Mouse (Mus musculus) frontal cortex, postnatal 14 days (tissue): ENCODE measurements around the gene Btbd2.
A peak's percentile ranks its signal among the peaks of the same experiment; 100 is the strongest.

Source experiments
- DNase-seq, 2 experiments: peaks; one replicate each; pipeline ENCODE4 v3.0.0; 2022; ENCODE audit warnings: low spot score in 2 of 2

Btbd2 gene

GRCm38 (mm10) chr10:80687850-80688249 lies 31.0 kb upstream of the Btbd2 start:
- DNase-seq: peak in 1 of 2 experiments; percentile 60

- DNase-seq: no peak
Measured at GRCm38 (mm10) chr10:80686617-80687016, 29.7 kb upstream of the Btbd2 start.

GRCm38 (mm10) chr10:80684984-80685383 lies 28.1 kb upstream of the Btbd2 start:
- DNase-seq: no peak

DNA sequence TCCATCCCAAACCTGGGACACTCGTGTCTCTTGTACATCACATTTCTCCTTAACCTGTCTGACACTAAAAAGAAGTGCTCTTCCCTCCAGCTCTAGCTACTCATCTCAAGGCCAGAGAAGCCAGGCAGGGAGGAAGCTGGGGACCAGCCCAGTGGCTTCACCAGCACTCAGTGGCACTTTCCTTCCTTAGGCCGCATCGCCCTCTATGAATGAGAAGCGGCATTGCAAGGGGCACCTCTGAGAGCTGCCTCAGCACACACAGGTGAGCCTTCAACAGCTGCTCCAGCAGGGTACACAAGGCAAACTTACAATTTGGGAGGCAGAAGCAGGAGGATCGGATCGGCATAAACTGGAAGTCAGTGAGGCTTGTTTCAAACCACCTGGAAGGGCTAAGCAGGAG lies 27.3 kb upstream of the Btbd2 start:
- DNase-seq: no peak

- no peak for DNase-seq
Measured at GRCm38 (mm10) chr10:80683647-80684046, 26.8 kb upstream of the Btbd2 start.

GRCm38 (mm10) chr10:80682003-80682402 lies 25.1 kb upstream of the Btbd2 start:
- no peak for DNase-seq

GRCm38 (mm10) chr10:80680260-80680696 lies 23.4 kb upstream of the Btbd2 start:
- DNase-seq: no peak

GRCm38 (mm10) chr10:80679556-80680259 lies 22.8 kb upstream of the Btbd2 start:
- DNase-seq: no peak

DNA sequence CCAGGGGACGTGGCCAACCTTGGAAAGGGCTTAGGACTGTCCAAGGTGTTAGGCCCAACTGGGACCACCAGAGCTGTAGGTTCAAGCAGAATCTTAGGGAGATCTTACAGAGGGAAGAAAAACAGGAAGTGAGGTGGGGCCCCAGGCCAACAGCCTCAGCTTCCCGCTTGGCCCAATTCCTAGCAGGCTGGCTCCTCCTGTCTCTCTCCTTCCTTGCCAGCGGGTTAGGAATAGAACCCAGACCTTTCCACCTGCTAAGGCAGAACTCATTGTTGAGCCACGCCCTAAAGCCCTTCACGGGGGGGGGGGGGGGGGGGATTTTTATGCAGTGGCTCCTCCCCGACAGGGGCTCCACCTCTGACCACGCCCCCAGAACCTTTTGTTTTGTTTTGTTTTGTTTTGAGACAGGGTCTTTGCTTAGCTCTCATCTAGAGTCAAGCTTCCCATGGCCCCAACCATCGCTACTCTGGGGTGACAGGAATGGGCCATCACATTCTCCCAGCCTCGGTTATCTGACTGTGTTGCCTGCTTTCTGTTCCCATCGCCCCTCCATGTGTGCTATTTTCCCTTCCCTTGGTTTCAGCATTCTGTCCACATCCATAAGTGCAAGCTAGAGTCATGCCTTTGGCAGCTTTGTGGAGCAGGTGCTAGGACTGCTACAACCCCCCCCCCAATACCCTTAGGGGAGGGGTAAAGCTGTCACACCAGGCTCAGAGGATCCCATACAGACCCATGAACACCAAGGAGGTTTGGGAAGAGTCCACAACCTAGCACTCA lies 21.9 kb upstream of the Btbd2 start:
- DNase-seq: no peak

DNA sequence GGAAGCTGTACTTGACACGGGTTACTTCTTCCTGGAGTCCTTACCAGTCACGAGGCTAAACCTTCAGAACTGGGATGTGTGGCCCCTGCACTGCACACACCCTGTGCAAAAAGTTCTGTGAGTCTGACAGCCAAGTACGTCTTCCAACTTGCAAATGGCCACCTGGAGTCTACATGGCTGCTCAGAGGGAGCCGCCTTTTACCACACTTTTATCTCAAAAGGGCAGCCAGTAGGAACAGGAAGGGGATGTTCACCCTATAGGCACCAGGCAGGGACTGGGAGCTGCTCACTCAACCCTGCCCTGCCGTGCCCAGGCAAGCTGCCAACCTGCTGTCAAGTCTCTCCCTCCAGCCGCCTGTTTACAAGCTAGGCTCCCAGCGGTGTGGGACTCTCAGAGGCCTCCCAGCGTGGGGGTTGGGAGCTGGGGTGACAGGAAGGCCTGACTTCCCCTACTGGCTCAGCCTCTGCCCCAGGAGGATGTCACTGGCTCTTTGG lies 21.1 kb upstream of the Btbd2 start, which contains the start of gene Mknk2:
TSS of gene Mknk2 (minus strand) at position 171 of the 495 bp plus-strand sequence.
- peak; percentile 70 to 83 for DNase-seq

DNA sequence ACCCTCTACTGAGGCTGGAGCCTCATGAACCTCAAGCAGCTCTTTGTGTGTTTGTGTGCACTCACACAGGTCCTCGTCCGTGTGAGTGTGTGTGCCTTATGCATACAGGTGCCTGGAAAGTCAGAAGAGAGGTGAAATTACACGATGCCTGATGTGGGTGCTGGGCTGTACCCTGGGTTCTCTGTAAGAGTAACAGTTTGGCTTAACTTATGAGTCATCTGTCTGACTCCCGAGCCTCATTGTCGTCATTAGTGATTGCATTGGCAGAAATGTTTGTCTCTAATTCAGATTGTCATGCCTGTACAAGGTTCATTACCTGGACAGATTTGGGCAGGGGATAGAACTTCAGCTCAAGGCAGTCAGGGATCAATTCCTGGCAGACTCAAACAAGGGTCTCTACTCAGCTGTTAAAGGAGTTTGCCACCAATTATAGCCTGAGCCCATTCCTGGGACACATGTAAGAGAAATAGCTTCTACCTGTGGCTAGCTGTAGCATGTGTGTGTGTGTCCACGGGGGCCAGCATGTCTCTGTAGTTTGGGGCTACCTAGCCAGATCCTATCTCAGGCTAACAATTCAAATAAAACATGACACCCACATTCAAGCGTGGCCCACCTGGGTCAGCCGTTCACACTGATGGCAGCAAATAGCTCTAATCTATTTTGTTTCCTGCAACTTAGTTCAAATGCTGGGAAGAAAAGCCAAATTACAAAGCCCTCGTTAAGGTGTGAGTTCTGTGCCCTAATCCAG lies 20.4 kb upstream of the Btbd2 start:
- no peak for DNase-seq

GRCm38 (mm10) chr10:80676198-80676928 lies 19.5 kb upstream of the Btbd2 start:
- DNase-seq: peak; percentile 98 to 99

DNA sequence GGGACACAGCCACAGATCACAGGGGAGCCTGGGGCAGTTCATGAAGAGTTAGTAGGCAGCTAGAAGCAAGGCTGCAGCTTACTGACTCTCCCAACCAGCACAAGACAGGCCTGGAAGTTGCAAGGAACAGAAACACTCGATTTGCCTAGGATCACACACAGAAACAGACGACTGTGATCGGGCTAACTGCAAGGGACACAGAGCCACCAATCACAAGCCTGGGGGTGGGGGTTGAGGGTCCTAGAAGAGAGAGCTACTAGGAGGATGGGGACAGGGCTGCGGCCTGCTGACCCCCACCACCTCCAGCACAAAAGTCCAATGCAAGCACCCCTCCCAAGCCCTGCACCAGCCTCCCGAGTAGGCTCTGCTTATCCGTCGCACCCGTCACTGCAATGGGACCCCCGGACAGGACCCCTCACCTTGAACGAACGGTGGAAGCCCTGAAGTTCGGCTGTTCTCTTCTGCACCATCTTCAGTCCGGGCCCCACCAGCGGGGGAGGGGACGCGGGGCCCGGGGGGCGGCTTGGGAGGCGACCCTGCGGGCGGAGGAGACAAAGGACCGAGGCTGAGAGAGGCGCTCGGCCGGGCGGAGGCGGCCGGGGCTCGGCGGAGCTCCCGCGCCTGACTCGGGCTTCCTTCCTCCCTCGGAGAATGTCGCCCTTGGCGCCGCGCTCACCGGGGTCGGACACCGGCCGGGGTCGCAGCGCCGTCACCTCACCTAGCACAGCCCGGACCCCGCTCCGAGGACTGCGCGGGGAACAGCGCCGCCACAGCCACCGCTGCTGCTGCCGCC lies 18.7 kb upstream of the Btbd2 start:
- DNase-seq: peak in 1 of 2 experiments; percentile 38

DNA sequence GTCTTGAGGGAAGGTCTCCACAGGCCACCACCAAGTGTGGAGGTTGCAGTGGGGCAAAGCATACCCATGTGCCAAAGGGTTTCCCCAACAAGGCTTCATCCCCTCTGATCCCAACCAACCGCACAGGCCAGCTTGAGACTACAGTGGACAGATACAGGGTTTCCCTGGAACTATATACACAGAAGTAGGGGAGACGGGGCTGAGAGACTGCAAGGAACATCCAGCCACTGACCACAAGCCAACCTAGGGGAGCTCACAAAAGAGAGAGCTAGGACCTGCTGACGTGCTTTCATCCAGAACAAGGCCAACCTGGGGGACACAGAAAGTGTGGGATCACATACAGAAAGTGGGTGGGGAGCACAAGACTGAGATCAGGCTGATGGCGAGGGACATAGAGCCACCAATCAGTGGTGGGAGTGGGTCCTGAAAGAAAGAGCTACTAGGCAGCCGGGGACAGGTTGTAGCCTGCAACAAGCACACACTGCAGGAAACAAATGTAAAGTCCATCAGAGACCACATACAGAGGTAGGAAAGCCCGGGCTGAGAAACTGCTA lies 18.1 kb upstream of the Btbd2 start:
- no peak for DNase-seq

DNA sequence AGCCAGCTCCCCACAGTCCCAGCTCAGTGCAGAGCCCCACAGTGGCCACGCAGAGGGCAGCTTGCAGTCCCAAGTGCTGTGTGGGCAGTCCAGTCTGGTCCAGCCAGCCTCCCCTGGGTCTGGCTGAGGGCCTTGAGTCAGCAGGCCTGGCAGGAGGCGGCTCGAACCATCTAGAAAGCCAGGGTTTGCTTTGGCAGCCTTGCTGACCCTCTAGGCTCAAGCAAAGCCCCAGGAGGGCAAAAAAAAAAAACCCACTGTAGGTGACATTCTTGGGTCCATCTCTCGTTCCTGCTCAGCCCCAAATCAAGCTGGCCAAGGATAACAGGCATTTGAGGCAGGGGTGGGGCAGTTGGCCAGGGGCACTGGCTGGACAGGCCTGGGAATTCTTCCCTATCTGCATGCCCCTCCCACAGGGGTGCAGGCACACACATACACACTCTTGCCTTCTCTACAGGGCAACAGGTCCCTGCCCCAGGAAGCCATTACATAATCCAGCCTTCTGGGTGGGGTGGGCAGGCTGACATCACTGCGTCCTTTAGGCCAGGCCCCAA lies 17.4 kb upstream of the Btbd2 start:
- DNase-seq: no peak

GRCm38 (mm10) chr10:80673690-80674089 lies 16.8 kb upstream of the Btbd2 start:
- DNase-seq: no peak

GRCm38 (mm10) chr10:80671936-80672690 lies 15.2 kb upstream of the Btbd2 start:
- no peak for DNase-seq

DNA sequence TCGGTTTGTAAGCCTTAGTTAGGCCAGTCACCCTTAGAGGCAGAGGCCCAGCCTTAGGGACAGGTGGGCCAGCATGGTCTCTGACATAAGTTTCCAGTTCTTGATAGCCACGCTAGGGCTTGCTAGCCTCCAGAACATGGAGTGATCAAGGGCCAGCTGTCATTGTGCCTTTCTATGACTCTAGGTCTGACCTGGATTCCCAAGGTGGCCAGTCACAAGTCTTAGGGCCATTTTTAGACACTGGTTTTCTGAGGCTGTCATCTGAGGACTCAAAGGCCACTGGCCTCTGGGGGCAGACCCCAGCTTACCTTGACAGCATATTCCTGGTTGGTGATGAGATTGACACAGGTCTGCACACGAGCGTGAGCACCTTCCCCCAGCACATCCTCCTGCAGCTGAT lies 14.4 kb upstream of the Btbd2 start:
- DNase-seq: no peak

DNA sequence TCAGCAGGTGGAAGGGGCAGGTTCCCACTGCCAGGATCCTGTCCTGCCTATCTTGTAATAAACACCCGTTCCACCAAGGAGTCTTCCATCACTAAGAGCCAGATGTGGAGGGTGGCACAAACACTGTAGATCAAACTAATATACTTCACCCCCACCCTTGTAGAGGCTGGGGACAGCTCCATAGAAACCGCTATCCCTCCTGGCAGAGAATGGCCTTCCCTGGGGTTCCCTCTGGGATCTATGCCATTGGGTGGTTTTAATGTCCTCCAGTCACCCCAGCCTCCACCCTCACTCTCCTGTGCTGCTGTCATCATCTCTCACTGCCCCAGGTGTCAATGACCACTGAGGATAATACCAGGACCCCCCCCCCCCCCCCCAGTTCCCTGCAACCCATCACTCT lies 13.7 kb upstream of the Btbd2 start:
- no peak for DNase-seq
